Mouse (Mus musculus) kidney, postnatal 14 days (tissue): ENCODE measurements at regions not wholly inside any gene's neighbourhood (a gene's known extent, or its start where the extent isn't known, plus 50 kb on each side); places are given as distances from the start of the nearest gene placed in this dataset.

Experiments
- DNase-seq: peaks from one replicate; pipeline ENCODE4 v3.0.0; 2022; ENCODE audit warnings: mixed read lengths

GRCm38 (mm10) chr9:46610101-46611005, 290.6 kb upstream of the 4931429L15Rik start:
- no peak for DNase-seq

- DNase-seq = no peak
Measured at GRCm38 (mm10) chr9:46608695-46609094, 288.9 kb upstream of the 4931429L15Rik start.

GRCm38 (mm10) chr9:46600803-46601202, 281.0 kb upstream of the 4931429L15Rik start:
- DNase-seq = no peak

DNA sequence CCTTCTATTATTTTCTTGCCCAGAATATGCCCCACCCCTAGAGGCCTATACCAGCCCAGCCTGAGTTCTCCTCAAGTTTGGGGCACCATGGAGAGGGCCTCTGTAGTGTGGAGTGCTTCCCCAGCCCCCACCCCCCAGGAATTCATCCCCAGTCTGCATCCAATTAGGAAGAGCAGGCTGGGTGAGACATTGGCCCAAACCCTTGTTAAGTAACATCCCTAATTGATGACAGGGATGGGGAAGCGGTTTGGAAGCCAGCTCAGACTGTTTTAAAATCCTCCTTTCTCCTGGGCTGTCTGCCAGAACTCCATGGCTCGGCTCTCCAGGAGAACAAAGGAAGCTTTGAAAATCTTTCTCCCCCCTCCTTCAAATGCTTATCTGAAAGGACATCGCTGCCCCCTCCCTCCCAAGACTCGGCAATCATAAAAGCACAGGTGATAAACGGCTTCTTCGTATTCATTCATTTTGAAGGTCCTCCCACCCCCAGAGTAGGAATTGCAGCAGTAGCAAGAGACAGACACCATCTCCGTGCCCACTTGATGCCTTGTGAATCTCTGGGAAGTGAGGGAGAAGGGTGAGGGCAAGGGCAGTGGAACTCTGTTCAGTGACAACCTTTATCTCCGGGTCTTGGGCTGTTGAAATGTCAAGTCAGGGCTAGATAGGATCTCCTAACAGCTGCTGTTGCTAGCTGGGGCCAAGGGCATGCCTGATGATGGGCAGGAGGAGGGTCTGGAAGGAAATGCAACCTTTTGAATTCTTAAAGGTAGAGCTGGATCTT, 280.3 kb upstream of the 4931429L15Rik start:
- peak; percentile 10 for DNase-seq

DNA sequence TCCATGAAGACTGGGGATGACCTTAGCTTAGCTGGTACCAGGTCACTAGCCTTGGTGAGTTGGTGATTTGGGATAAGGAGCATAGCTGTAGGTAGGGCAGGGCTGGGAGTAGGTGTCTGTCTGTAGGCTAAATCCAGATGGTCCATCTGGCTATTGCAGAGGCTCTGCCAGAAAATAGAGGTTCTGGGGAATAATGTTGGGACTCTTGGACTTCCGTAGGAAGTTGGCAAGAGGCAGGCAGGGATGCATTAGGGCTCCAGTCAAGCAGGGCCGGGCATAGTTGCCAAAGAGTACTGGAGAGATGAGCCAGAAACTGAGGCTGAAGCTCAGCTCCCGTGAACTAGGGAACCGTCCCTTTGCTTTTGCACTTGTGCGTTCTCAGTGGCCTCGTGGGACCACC, 278.7 kb upstream of the 4931429L15Rik start:
- no peak for DNase-seq

- DNase-seq = no peak
Measured at GRCm38 (mm10) chr9:46593444-46593843, 273.7 kb upstream of the 4931429L15Rik start.

DNA sequence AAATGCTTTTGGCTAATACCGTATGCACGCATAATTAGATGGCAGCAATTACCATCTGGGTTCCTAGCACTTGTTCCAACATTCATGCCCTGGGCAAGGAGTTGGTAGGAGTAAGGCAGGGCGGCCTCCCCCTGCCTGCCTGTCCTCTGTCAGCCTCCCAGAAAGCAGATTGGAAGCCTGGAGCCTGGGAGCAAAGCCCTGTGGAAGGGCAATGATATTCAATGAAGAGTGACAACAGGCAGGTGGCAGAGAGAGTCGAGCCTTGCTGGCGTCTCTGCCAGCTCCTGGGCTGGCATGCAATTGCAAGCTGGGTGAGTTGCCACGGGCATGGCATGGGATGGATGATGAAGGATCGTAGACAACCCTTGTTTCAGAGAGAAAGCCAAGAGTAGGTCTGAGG, 273.1 kb upstream of the 4931429L15Rik start:
- DNase-seq = no peak

- no peak for DNase-seq
Measured at GRCm38 (mm10) chr9:46586818-46587217, 267.0 kb upstream of the 4931429L15Rik start.

GRCm38 (mm10) chr9:46581844-46582243, 262.1 kb upstream of the 4931429L15Rik start:
- DNase-seq = no peak

- no peak for DNase-seq
Measured at GRCm38 (mm10) chr9:46562301-46562700, 242.5 kb upstream of the 4931429L15Rik start.

DNA sequence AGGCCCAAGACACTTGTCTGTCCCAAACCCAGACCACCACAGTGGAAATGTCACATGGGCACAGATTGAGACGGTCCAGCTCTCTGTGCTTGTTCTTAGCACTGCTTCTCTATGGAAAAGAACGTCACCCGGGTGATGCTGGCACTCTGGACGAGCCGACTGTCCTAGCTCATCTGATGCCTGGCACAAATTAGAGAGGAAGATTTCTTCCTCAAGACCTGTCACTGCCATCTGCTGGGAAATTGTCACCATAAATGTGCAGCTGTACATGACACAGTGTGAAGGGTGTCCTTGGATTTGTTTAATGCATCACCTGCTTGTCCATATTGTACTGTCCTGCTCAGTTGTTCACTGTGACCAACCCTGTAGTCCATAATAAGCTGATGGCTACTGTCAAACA, 238.7 kb upstream of the 4931429L15Rik start:
- DNase-seq = no peak

DNA sequence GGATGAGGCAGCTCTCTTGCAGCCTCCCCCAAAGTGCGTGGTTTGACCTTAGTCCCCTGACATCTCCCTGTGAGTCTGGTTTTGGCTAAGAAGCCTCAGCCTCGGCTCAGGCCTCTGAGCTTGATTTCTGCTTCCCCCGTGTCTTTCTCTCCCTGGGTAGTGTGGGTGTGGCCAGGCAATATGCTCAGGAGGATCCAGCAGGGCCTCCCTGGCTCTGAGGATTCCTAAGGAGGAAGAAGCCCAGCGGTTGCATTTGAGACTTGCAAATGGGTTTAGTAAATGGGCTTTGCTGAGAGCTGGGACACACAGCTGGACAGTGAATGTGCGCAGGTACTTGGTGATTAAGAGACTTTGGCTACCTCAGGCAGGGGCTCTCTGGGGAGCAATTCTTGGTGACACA, 238.0 kb upstream of the 4931429L15Rik start:
- DNase-seq = no peak

GRCm38 (mm10) chr9:46555156-46555555, 235.4 kb upstream of the 4931429L15Rik start:
- DNase-seq = no peak

DNA sequence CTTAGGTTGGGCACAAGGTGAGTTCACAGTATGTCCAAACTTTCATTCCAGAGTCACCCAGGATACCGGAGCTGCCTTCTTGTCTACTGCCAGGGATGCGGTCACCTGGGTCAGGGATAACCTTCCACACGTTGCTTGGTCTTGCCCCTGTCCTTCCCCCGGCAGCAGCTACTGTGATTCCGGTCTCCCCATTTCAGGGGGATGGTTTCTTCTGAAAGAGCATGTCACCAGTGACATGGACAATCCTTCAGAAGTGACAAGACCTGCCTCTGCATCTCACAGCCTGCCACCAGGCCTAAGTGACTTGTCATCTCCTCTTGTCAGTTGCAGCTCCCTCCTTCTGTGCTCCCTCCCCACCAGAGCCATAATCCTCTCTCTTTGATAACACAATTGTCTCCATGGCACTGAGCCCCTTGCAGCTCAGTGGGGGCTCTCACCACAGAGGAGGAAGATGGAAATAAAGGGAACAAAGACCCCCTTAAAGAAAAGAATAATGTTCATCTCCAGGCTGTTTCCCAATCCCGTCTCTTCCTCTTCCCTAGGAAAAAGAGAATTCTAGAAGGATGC, 234.9 kb upstream of the 4931429L15Rik start:
- no peak for DNase-seq

DNA sequence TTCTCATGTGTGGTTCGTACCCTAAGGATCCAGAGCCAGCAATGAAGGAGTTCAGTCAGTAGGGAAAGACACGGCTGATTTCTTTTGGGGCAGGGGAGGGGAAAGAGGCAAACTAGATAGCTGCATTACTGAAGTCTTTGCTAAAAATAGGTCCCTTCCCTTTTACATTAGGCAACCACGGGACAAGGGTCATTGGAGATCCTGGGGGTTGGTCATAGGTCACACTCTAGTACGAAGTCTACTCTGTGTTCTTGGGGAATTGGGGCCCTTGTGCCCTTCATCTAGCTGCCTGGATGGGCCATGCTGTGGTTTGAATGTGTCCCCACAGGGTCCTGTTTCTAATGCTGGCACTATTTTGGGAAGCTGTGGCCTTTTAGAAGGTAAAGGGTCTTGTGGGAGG, 229.6 kb upstream of the 4931429L15Rik start:
- no peak for DNase-seq

DNA sequence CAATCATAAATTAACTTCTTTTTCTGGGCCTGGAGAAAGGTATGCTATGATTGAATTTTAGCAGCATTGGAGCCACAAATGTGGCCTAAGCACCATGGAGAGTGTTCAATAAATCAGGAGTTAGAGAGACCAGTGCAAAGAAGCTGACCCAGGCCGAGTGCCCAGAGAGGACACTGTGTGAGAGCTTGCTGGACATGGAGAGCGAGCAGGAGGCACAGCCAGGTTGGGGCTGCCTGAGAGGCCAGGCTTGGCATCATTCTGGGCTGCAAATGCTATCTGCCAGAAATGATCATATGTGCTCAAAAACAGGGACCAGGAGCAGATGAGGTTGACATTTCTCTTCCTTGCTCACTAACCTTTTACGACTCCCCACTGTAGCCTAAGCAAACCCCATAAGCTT, 224.5 kb upstream of the 4931429L15Rik start:
- DNase-seq = no peak

GRCm38 (mm10) chr9:46541001-46541400, 221.2 kb upstream of the 4931429L15Rik start:
- DNase-seq = no peak

- DNase-seq = no peak
Measured at GRCm38 (mm10) chr9:46538616-46539015, 218.8 kb upstream of the 4931429L15Rik start.

- DNase-seq = no peak
Measured at GRCm38 (mm10) chr9:46516401-46517130, 196.8 kb upstream of the 4931429L15Rik start.

- DNase-seq = no peak
Measured at GRCm38 (mm10) chr9:46512276-46513051, 192.7 kb upstream of the 4931429L15Rik start.

GRCm38 (mm10) chr9:46511307-46511706, 191.5 kb upstream of the 4931429L15Rik start:
- no peak for DNase-seq

GRCm38 (mm10) chr9:46509896-46510295, 190.1 kb upstream of the 4931429L15Rik start:
- no peak for DNase-seq
